Mouse (Mus musculus) gonadal fat pad, adult 2 months (tissue): ENCODE measurements around the gene Eif3a. TPM values are rescaled to one million over a fixed set of nuclear protein-coding genes. Genes with fewer than 3 reads are reported as not detected.
A peak's percentile ranks its signal among the peaks of the same experiment; 100 is the strongest.

Source experiments
- DNase-seq: peaks from one replicate; pipeline ENCODE4 v3.0.0-alpha.2; 2012; ENCODE audit warnings: low read depth
- polyA plus RNA-seq: library from polyadenylated mRNA; depleted of rRNA; stranded (reverse); fragments of >200 nt; gene quantifications from 2 replicates; pipeline ENCODE4 v1.2.3, GENCODE M21; 2012; rRNA removed

Gene Eif3a
- polyA plus RNA-seq: 34.3 and 48.9 TPM in 2 replicates

GRCm38 (mm10) chr19:60790551-60791161, at the start of gene Eif3a:
TSS of gene Eif3a (minus strand) at chr19:60790658.
- DNase-seq: peak; percentile 44

DNA sequence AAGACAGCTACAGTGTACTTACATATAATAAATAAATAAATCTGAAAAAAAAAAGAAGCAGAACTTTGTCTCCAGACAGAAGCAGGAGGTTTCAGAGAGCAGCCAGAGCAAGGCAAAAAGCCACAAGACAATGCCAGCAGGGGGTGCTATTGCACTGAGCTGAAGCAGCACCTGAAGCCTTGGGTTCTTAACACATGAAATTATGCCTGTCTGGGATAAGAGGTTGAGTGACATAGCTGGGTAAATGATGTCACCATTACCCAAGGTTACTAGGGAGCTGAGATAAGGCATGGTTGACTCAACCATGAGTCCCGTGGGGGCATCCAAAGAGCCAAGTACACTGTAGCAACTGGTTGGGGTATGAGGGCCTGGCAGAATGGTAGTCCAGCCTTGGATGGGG, 47.3 kb upstream of the Eif3a start:
- DNase-seq: no peak

GRCm38 (mm10) chr19:60818677-60819076, 28.2 kb upstream of the Eif3a start:
- DNase-seq: no peak

DNA sequence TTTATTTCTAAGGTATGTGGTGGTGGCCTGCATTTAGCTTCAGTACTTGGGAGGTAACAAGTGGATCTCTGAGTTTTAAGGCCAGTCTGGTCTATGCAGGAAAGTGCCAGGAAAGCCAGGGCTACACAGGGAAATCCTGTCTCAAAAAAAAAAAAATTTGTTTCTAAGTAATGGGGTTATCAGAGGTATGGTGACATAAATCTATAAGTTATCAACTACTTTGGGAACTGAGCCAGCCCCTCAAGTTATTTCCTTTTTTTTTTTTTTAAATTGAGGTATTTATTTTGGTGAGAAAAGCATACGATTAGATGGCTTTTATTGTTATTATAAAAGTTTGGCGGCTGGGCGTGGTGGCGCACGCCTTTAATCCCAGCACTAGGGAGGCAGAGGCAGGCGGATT, 22.7 kb upstream of the Eif3a start:
- DNase-seq: no peak

DNA sequence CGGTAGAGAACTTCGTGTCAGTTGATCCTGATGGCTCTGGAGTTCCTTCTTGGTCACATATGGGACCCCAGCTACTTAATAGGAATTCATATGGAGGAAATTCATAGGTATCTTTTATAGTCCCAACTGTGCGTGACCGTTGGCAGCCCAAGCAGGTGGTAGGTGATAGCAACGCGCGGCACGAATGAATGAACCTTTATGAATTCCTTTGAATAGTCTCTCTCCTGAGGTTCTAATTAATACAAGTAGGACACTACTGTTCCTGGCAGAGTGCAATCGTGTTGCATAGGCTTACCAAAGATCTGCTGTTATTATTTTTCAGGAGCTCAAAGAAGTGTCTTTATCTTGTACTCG, 21.6 kb upstream of the Eif3a start:
- no peak for DNase-seq

DNA sequence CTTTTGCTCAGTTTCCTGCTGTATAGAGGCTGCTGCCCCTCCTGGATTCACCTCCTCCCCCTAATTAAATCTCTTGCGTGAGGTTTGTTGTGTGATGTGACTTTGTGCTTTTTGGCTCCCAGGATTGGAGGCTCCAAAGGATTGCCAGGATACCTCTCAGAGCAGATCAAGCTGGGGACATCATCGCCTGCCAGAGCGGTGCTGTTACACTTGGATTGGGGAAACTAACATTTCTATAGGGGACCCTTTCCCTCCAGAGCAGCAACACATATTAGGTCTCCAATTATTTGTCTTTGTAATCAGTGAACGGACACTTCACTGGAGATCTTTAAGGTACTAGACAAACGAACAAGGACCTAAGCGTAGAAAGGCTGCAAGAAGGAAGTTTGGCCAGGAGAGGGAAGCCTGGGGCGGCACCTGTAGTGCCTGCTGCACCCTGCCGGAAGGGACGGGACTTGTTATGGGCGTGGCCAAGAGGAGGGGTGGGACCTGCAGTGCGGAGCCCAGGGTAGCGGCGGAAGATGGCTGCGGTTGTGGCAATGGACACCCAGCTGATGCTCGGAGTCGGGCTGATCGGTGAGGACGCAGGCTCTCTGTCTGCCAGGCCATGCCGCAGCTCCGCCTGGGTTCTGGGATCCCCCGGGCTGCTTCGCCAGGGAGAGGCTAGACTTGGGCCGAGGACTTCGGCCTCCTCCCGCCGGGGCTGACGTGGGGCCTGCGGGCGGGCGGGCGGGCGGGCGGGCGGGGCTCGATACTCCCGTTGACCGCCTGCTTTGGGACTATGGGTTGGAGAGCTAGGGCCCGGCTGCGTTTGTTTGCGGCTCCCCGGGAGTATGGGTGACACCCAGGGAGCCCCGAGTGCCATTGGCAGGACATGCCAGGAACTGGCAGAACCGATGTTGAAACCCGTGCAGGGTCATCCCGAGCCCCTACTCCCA, 20.9 kb upstream of the Eif3a start, which contains the start of gene Fam45a:
Gene Fam45a, plus strand, starts transcription at position 488 of the 938 bp plus-strand sequence.
- DNase-seq: no peak

- no peak for DNase-seq
Measured at GRCm38 (mm10) chr19:60809927-60810326, 19.5 kb upstream of the Eif3a start.

DNA sequence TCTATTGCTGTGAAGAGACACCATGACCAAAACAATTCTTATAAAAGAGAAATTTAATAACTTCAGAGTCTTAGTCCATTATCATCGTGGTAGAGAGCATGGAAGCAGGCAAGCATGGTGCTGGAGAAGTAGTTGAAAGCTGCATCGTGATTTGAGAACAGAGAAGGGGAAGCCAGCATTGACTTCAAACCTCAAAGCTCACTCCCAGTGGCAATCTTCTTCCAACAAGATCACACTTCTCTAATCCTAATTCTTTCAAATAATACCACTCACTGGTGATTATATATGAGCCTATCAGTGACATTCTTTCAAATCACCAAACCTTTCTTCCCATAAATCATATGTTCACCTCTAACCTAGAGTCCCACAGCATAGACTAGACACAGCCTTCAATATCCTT, 14.4 kb upstream of the Eif3a start:
- DNase-seq: no peak

- DNase-seq: no peak
Measured at GRCm38 (mm10) chr19:60799867-60800569, 9.6 kb upstream of the Eif3a start.

DNA sequence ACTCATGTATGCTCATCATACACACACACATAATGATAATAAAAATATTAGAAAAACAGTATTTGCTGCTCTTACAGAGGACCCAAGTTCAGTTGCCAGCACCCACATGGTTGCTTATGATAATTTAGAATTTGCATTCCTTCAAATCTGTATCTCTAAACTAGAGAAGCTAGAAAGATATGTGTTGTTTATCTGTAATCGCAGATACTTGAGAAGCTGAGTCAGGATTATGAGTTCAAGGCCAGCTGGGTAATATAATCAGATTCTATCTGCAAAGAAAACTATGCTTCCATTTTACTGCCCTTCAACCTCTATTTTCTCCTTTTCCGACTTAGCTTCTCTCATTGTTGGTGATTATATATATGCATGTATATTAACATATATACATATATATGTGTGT, 7.0 kb upstream of the Eif3a start:
- DNase-seq: no peak

- DNase-seq: peak; percentile 85
Measured at GRCm38 (mm10) chr19:60795244-60795643, 4.8 kb upstream of the Eif3a start.

DNA sequence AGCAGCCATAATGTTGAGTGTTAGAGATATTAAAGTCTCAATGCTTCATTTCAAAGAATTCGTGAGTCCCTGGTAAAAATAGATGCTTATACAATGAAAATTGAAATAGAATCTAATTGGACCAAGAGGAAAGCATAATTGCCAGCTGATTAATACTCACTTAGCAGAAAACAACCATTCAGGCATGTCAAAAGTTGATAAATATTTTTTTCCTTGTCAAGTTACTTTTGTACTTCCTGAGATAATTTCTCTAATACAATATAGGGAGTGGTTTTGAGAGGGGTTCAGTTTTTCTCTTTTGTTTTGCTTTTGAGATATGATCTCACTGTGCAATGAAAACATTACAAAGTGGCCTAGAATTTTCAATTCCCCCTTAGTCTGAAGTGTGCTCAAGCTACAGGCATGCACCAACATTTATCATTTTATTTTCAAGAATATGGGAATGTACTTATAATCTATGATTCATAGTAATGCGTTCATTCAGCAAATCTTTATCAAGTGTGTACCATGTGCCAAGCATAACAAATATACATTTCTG, 2.8 kb upstream of the Eif3a start:
- no peak for DNase-seq

DNA sequence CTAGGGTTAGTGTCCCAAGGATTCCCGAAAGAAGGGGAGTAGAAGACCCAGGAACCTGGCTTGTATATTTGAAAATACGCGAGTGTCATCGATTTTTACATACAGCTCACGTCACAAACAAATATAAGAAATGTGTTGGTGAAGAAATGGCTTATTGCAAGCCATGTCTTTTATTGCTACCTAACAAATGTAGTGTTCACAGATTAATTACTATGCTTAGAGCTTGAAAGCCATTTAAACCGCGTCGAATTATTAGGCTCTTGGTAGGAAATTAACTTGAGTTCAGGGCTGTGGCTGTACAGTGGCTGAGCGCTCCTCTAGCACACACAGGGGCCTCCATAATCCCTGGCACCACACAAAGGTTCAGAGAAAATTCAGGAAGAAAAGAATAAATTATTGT, 706 bp upstream of the Eif3a start:
- no peak for DNase-seq

DNA sequence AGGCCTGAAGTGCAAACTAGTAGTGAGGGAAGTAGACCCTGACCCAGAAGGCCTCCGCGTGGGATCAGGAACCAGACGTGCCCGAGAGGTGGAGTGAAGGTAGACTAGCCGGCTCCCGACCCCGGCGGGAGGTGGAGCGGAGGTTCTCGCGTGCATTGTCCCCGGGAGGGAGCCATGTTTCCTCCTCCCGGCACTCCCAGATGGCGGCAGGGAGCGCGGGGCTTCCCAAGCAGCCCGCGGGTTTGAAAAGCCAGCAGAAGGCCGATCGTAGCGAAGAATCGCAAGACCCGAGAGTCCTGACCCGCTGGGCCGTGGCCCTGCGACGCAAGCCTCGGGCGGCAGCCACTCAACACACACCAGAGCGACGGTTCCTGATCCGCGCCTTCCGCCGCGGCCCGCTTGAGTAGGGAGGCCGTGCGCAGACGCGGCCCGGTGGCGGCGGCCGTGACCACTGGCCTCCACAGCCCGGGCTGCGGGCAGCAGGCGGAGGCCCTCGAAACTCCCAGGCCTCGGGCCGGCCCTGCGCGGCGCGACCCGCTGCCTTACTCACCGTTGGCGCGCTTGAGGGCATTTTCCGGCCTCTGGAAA, 445 bp downstream of the Eif3a start:
- no peak for DNase-seq

- DNase-seq: no peak
Measured at GRCm38 (mm10) chr19:60789452-60789851, 1.0 kb downstream of the Eif3a start.

DNA sequence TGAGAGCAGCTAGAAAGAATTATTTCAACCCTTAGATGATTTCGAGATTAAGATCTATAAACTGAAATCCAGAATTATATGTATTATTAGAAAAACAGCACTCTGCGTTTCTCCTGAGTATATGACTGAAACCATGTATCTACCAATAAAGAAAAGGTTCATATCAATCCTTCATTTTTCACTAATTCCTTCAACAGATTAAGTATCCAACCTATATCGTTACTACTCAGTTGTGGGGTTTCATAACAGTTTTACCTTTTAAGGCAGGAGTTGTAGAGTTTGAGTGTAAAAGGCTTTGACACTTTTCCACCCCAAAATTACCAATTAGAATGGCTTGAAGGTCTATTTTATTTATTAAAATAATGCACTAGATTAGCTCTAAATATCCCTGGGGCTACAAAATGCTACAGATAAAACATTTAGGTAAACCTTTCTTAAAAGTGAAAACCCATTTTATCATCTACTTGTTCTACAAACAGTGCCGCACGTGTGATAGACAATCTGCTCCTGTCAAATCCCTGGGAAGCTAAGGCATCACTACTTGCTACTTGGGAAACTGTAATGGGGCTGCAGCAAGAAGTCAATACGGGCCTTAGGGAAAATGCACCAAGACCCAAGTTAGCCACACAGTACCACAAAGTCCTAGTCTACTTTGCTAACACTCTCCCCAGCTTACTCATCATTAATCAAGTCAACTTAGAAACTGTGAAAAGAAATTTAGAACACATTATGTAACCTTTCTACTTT, 2.1 kb downstream of the Eif3a start:
- DNase-seq: no peak

- DNase-seq: no peak
Measured at GRCm38 (mm10) chr19:60787465-60788150, 2.9 kb downstream of the Eif3a start.

DNA sequence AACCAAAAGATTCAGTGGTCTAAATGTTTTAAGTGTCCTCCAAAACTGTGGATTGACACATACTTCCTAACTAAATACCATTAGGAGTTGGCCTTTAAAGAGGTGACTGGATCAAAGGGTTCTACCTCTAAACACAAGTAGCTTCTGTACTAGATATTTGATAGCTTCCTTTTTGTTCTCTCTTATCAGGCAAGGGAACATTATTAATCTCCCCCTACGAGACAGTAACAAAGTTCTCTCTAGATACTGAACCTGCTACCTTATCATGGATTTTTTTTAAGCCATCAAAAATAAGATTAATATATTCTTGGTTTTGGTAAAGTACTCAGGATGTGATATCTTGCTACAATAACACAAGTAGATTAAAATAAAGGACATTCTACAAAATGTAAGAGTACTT, 5.7 kb downstream of the Eif3a start:
- no peak for DNase-seq

DNA sequence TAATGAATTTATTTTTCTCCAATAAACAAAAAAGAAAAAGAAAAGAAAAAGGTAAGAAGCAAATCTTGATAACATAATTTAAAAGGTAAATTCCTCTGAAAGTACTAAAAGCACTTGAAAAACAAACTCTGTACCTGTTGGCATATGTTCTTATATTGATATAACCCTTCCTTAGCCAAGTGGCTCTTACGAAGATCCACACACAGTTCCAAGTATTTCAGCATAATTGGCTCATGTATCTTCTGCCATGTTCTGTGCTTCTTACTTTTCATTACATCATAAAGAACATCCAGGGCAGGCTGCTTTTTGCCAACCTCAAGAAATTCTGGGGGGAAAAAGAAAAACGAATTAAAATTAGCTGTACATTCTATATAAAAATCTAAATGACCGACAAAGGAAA, 8.4 kb downstream of the Eif3a start:
- DNase-seq: peak; percentile 54

DNA sequence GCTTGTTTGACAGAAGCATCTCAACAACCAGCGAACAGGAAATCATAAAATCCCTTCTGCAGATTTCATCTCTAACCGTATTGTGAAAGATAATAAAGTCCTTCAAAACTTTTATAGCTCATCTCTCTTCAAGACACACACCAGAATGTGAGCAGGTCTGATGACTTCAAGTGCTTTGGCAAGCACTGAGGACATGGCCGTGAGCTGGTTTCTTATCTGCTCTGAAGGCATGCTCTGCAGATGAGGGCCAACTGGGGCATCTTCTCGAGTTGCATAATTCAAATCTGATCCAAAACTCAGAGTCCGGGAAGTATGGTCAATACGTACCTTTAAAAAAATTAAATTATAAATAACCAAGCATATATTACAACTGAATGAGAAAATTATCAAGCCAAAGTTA, 17.1 kb downstream of the Eif3a start:
- peak; percentile 54 for DNase-seq
